Mouse (Mus musculus) hindbrain, postnatal 0 days (tissue): ENCODE measurements at regions not wholly inside any gene's neighbourhood (a gene's known extent, or its start where the extent isn't known, plus 50 kb on each side); places are given as distances from the start of the nearest gene placed in this dataset.

Experiments used
- ATAC-seq: fragments of 200-750 bp; cut with Nextera tagmentation; 2 replicates; pipeline ENCODE4 v1.8.0; 2017; ENCODE audit warnings: mild to moderate bottlenecking, moderate TSS enrichment, moderate library complexity
- DNase-seq: peaks from one replicate; pipeline ENCODE4 v3.0.0-alpha.2; 2015; ENCODE audit warnings: low spot score
- H3K27ac ChIP-seq: fragments of 300-500 bp; sonication (generic); 2 replicates; pipeline ENCODE4 v1.5.1; 2014; ENCODE audit warnings: mild to moderate bottlenecking
- H3K27me3 ChIP-seq: fragments of 300-500 bp; sonication (generic); 2 replicates; pipeline ENCODE4 v1.6.1; 2014; ENCODE audit warnings: low read length, mixed read lengths; ENCODE audit not compliant: insufficient read depth
- H3K36me3 ChIP-seq: fragments of 300-500 bp; sonication (generic); 2 replicates; pipeline ENCODE4 v1.6.1; 2014; ENCODE audit warnings: low read length, mixed read lengths; ENCODE audit not compliant: insufficient read depth
- H3K4me1 ChIP-seq: fragments of 300-500 bp; sonication (generic); 2 replicates; pipeline ENCODE4 v1.6.1; 2014; ENCODE audit warnings: antibody characterized with exemption, low read length, mixed read lengths; ENCODE audit not compliant: insufficient read depth
- H3K4me2 ChIP-seq: fragments of 300-500 bp; sonication (generic); 2 replicates; pipeline ENCODE4 v1.6.1; 2014; ENCODE audit warnings: low read depth, mild to moderate bottlenecking, low read length, moderate library complexity, mixed read lengths
- H3K4me3 ChIP-seq: fragments of 300-500 bp; sonication (generic); 2 replicates; pipeline ENCODE4 v1.5.1; 2014; ENCODE audit warnings: low read length
- H3K9ac ChIP-seq: fragments of 300-500 bp; sonication (generic); replicated peaks from 2 replicates; pipeline ENCODE4 v1.6.1; 2014; ENCODE audit warnings: mild to moderate bottlenecking, low read length, moderate library complexity, mixed read lengths
- H3K9me3 ChIP-seq: fragments of 300-500 bp; sonication (generic); 2 replicates; pipeline ENCODE4 v1.6.1; 2016; ENCODE audit warnings: low read length, mixed read lengths
- CTCF ChIP-seq: IDR thresholded peaks from 2 replicates; pipeline ENCODE4 v1.5.1; 2016; ENCODE audit warnings: antibody characterized with exemption, control low read depth, low read depth
- WGBS: fragments of 180-500 bp; shearing (Covaris S2); extraction: QIAGEN DNeasy Blood & Tissue Kit; methylation state at CpG from one replicate; pipeline ENCODE4 v1.1.7; 2014; 5-methylcytosine and 5-hydroxymethylcytosine counted together

- no peak for TF ChIP-seq CTCF
Observed at GRCm38 (mm10) chr11:31789967-31790366, 82.0 kb upstream of the Cpeb4 start.

DNA sequence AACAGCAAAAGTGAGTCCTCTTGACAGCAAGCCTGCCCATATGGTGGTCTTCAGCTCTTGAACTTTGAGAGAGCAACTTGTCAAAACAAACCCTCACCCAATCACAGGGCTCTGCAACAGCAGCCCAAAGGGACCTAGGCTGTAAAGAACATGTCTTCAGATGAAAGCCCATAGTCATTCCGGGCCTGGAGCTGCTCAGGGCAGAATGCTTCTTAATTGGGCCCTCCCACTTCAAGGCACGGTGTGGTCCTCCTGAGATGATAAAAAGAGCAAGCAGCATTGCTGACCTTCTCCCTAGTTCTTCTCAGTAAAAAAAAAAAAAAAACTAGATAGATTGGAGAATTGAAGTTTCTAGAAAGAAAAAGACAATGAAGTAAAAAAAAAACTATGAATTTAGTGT, 80.7 kb upstream of the Cpeb4 start:
- Histone ChIP-seq H3K9ac (no peak overlapping the region), H3K4me2 (no peak overlapping the region), H3K4me1 (no peaks in the 10 kb centered on the region), H3K9me3 (no peaks in the 10 kb centered on the region), H3K4me3 (no peak overlapping the region), H3K27me3 (no peaks in the 10 kb centered on the region), H3K27ac (no peak overlapping the region), H3K36me3 (no peaks in the 10 kb centered on the region)
- no peak for ATAC-seq
- DNase-seq = no peak
- 79% methylated on average over 2 of the region's 2 CpGs for WGBS
- no peak for TF ChIP-seq CTCF

More at GRCm38 (mm10) chr11:31789967-31790366, 82.0 kb upstream of the Cpeb4 start:
- no peaks in the 10 kb centered on the region for H3K36me3 ChIP-seq
- no peak overlapping the region for H3K9ac ChIP-seq
- 71% methylated on average over 3 of the region's 3 CpGs for WGBS
- no peaks in the 10 kb centered on the region for H3K4me1 ChIP-seq
- no peak overlapping the region for H3K4me3 ChIP-seq
- ATAC-seq (no peak), DNase-seq (no peak)
- no peaks in the 10 kb centered on the region for H3K27me3 ChIP-seq
- H3K4me2 ChIP-seq = no peak overlapping the region
- no peaks in the 10 kb centered on the region for H3K9me3 ChIP-seq
- no peak overlapping the region for H3K27ac ChIP-seq

- H3K36me3 ChIP-seq = no peaks in the 10 kb centered on the region
- no peak overlapping the region for H3K9ac ChIP-seq
- WGBS = 87% methylated on average over 8 of the region's 8 CpGs
- H3K4me1 ChIP-seq = no peaks in the 10 kb centered on the region
- H3K27ac ChIP-seq = no peak overlapping the region
- TF ChIP-seq CTCF = no peak
- H3K9me3 ChIP-seq = no peaks in the 10 kb centered on the region
- no peak overlapping the region for H3K4me3 ChIP-seq
- DNase-seq = no peak
- H3K4me2 ChIP-seq = no peak overlapping the region
- ATAC-seq = no peak
- H3K27me3 ChIP-seq = no peaks in the 10 kb centered on the region
Observed at GRCm38 (mm10) chr11:31795084-31795483, 76.9 kb upstream of the Cpeb4 start.

- H3K36me3 ChIP-seq = no peaks in the 10 kb centered on the region
- DNase-seq (peak; percentile 20), ATAC-seq (no peak)
- no peak overlapping the region for H3K27ac ChIP-seq
- H3K4me3 ChIP-seq = no peak overlapping the region
- TF ChIP-seq CTCF = no peak
- no peaks in the 10 kb centered on the region for H3K9me3 ChIP-seq
- H3K4me1 ChIP-seq = no peaks in the 10 kb centered on the region
- WGBS = 47% methylated on average over 6 of the region's 6 CpGs
- no peaks in the 10 kb centered on the region for H3K27me3 ChIP-seq
- no peak overlapping the region for H3K9ac ChIP-seq
- H3K4me2 ChIP-seq = no peak overlapping the region
Observed at GRCm38 (mm10) chr11:31796245-31796644, 75.8 kb upstream of the Cpeb4 start.

DNA sequence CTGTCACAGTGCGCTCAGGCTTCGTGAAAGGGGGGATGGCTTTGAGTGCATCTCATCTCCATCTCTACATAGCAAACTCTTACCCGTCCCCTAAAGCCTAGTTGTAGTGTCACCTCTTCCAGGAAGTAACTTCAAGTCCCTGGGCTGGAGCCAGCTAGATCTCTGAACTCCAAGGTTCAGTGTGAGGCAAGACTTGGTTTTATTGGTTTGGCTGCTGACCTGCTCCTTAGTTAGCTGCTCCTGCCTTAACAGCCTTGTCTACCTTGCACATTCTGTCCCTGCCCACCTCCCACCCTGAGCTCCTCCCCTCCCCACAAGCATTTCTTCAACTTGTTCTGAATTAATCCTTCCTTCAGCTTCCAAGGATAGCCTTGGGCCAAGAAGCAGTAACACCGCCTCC, 70.4 kb upstream of the Cpeb4 start:
- DNase-seq = no peak
- no peaks in the 10 kb centered on the region for H3K4me1 ChIP-seq
- H3K9me3 ChIP-seq = no peaks in the 10 kb centered on the region
- no peak overlapping the region for H3K4me2 ChIP-seq
- no peaks in the 10 kb centered on the region for H3K27me3 ChIP-seq
- no peak overlapping the region for H3K9ac ChIP-seq
- no peak overlapping the region for H3K4me3 ChIP-seq
- no peak for ATAC-seq
- whole genome bisulfite sequencing = 78% methylated on average over 4 of the region's 4 CpGs
- H3K27ac ChIP-seq = no peak overlapping the region
- no peak for TF ChIP-seq CTCF
- no peaks in the 10 kb centered on the region for H3K36me3 ChIP-seq

- 0 out of 2 replicates have a peak, but pooled peaks cover 8% of the 10 kb centered on the region for H3K4me1 ChIP-seq
- H3K27me3 ChIP-seq = no peaks in the 10 kb centered on the region
- DNase-seq (peak; percentile 40), ATAC-seq (no peak)
- 35% methylated on average over 3 of the region's 3 CpGs for WGBS
- H3K9me3 ChIP-seq = no peaks in the 10 kb centered on the region
- no peak for TF ChIP-seq CTCF
- no peak overlapping the region for H3K4me3 ChIP-seq
- H3K27ac ChIP-seq = no peak overlapping the region
- H3K36me3 ChIP-seq = no peaks in the 10 kb centered on the region
- no peak overlapping the region for H3K9ac ChIP-seq
- no peak overlapping the region for H3K4me2 ChIP-seq
Observed at GRCm38 (mm10) chr11:31803319-31803891, 68.6 kb upstream of the Cpeb4 start.

GRCm38 (mm10) chr11:31804518-31804917, 67.5 kb upstream of the Cpeb4 start:
- Histone ChIP-seq H3K27me3 (no peaks in the 10 kb centered on the region), H3K27ac (no peak overlapping the region), H3K4me3 (no peak overlapping the region), H3K36me3 (no peaks in the 10 kb centered on the region), H3K9ac (no peak overlapping the region), H3K4me1 (0 out of 2 replicates have a peak, but pooled peaks cover 8% of the 10 kb centered on the region), H3K9me3 (no peaks in the 10 kb centered on the region), H3K4me2 (no peak overlapping the region)
- no peak for DNase-seq
- TF ChIP-seq CTCF = no peak
- no peak for ATAC-seq
- 96% methylated on average over 6 of the region's 6 CpGs for WGBS
